Mouse (Mus musculus) T-helper 2 cell (primary cell): ENCODE measurements around the gene Hoxb7.

Source experiments
- in situ Hi-C: fragments of 300-600 bp; cut with MboI, MseI; formaldehyde crosslinking; loops from one replicate; pipeline ENCODE4 v1.15.1; 2025; ENCODE audit warnings: high pct_unique_total_duplicates

Gene Hoxb7

GRCm38 (mm10) chr11:96284774-96285734 is 1.4 kb upstream of the Hoxb7 start:
- in situ Hi-C loops = no loop called here

DNA sequence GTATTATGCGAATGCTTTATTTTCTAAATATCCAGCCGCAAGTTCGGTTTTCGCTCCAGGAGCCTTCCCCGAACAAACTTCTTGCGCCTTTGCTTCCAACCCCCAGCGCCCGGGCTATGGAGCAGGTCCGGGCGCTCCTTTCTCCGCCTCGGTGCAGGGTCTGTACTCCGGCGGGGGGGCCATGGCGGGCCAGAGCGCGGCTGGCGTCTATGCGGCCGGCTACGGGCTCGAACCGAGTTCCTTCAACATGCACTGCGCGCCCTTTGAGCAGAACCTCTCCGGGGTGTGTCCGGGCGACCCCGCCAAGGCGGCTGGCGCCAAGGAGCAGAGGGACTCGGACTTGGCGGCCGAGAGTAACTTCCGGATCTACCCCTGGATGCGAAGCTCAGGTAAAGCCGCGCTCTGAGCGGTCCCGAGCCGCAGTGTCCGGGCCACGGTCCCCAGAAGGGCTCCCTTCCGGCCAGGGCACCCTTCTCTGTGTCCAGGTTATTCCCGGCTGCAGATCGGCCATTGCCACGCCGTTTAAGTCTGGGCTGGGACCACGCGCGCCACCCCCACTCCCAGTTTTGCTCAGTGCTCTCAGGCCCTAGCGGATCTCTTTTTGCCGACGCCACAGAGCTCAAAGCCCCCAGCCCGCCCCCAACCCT is 439 bp downstream of the Hoxb7 start:
- in situ Hi-C loops = no loop called here

- in situ Hi-C loops = no loop called here
These were observed 988 bp downstream of the Hoxb7 start for GRCm38 (mm10) chr11:96287411-96287810.

- in situ Hi-C loops = no loop called here
These were observed 2.2 kb downstream of the Hoxb7 start for GRCm38 (mm10) chr11:96288455-96289221.

GRCm38 (mm10) chr11:96289293-96289692 is 2.9 kb downstream of the Hoxb7 start:
- in situ Hi-C loops = no loop called here

DNA sequence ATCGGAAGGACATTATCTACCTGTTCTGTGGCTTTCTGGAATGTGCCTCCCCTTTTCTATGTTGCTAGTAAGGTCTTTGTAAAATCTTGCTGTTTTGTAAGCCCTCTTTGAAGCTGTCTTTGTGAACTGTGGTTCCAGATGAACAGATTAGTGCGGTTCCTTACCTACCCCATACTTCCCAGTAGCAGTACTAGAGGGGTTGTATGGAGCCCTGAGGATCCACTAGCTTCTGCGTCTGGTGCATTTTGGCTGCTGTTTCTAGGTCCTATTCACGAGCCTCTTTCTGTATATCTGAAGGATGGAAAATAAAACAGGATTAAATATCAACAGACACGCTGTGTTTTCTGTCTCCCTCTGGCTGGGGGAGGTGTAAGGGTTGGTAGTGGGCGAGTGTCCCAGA is 3.4 kb downstream of the Hoxb7 start:
- in situ Hi-C loops = loop anchor here (10.0 kb wide), 1 partner anchor 575 kb away; no protein-coding TSS in a partner anchor

DNA sequence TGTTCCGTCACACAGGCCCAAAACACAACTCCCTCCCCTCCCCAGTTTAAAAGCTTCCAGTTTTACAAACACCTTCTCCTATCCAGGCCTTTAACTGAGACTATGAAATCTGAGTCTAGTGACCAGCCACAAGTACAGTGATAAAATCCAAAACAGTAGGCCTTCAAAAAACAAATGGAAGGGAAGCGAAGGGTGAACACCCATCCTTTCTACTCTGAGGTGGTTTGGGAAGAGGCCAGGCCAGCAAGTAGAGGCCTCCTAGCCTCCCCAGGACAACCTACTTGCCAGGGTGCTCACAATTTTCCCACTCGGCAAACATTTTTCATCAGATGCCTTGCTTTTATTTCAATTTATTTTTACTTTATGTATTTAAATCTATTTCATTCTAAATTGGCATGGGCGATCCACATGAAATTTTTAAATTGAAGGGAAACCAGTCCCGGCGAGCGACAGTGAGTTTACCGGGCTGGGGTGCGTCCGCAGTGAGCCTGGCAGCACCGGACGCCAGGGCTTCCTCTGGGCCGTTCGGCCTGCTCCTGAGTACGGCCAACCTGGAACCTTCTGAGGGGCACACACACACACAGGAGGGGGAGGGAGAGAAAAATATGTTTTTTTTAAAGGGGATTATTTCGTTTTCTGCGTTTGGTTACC is 4.4 kb downstream of the Hoxb7 start:
- in situ Hi-C loops = loop anchor here (10.0 kb wide), 1 partner anchor 574 kb away; no protein-coding TSS in a partner anchor

DNA sequence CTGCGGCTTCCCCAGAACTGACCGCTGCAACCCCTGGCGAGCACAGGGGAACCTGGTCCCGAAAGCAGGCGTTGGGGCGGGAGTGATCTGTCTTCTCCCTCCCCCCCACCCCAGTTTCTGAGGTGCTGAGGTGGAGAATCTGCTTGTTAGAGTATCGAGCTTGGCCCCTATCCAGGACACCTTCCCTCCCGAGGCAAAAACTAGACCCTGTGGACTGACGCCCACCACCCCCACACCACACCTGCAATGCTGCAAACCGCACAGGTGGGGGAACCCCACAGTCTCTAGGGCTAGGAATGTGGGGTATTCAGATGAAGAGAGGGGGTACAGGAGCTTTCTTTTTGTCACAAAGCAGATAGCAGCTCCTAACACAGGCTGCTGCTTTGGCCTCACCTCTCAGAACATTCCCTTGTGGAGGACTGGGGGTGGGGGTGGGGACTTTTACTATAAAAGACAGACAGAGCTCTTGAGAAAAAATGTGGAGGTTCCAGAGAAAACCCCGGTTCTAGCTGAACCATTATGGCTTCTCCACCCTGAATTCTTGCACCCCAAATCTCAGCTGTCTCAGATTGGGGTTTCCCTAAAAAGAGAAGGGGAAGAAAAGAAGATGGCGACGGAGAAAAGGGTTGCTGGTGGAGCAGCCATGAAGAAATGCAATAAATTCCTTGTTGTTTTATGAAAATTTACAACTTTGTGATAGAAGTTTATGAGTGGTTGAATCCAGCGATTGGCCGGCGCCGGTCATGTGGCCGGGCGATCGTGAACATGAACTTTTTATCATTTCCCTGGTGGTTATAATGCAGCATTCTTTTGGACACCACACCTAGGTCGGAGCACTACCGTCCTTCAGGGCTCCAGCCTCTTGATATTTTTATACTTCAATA is 5.5 kb downstream of the Hoxb7 start, which contains the start of gene Hoxb6:
Gene Hoxb6 (plus strand): TSS at position 796 of the 884 bp plus-strand sequence.
- in situ Hi-C loops = loop anchor here (10.0 kb wide), 1 partner anchor 573 kb away; no protein-coding TSS in a partner anchor

GRCm38 (mm10) chr11:96292565-96293301 is 6.3 kb downstream of the Hoxb7 start:
- in situ Hi-C loops = loop anchor here (10.0 kb wide), 1 partner anchor 572 kb away; no protein-coding TSS in a partner anchor

DNA sequence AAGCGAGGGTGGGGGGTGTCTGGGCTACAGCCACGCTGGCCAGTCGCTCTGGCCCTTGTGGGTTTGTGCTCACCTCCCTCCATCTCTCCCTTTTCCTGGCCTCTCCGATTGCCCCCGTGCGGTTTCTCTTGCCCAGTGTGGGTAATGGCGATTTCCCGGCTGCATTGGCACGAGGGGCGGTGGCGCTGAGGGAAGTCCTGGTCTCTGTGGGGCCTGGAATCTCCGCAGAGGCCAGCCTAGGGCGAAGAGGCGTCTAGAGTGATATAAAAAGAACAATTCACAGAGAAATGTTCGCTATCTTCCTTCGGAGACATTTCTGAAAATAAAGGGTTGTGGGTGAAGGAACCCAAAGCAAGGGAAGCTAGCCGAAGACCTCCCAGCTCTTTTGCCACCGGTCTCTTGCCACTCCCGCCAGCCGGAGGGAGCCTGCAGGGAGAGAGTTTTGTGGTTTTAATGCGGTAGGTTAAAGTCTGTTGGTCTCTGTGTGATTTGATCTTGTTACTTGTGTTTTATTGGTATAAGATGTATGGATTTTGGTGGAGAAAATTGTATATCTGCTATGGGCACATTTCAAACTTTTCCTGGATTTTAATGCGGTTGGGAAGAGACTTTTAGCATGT is 7.0 kb downstream of the Hoxb7 start:
- in situ Hi-C loops = loop anchor here (10.0 kb wide), 1 partner anchor 571 kb away; no protein-coding TSS in a partner anchor

DNA sequence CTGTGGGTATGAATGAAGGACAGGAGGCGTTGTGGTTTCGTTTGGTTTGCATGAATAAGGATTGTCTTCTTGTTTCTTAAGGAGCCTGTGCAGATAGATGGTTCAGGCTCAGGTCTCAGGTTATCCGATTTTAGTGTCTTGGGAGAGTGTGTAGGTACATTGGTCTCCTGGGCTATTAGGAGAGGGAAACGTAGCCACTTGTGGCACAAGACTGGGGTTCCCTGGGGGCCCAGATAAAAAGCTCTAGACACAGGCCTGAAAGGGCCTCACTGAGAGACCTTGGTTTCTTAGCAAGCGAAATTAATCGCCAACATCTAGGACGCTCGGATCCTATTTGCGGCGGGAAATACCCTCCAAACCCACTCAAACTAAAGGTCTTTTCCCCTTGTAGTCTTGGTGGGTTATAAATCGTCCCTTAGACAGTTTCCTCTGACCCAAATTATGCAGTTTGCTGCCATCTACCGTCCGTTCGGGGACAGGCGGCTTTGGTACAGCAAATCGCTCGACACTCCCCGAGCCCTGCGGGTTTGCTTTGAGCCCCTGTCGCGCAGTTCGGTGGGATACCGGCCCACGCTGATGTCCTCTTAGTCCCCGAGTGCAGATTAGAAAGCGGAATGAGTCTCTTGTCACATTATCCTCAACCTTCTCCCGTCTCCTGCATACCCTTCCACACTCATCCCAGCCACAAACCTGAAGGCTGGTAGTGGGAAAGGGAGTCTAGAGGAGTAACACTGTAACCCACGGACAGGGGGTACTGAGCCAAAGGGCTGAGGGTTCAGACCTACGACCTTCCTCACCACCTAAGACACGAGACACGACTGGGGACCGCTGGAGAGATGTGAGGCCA is 8.0 kb downstream of the Hoxb7 start:
- in situ Hi-C loops = loop anchor here (5.0 to 10.0 kb wide), 2 partner anchors 258 to 570 kb away; no protein-coding TSS in a partner anchor

GRCm38 (mm10) chr11:96295092-96295835 is 8.8 kb downstream of the Hoxb7 start:
- in situ Hi-C loops = loop anchor here (5.0 to 10.0 kb wide), 2 partner anchors 257 to 570 kb away; no protein-coding TSS in a partner anchor

GRCm38 (mm10) chr11:96296997-96297396 is 10.6 kb downstream of the Hoxb7 start:
- in situ Hi-C loops = loop anchor here (5.0 to 10.0 kb wide), 2 partner anchors 255 to 568 kb away; no protein-coding TSS in a partner anchor

DNA sequence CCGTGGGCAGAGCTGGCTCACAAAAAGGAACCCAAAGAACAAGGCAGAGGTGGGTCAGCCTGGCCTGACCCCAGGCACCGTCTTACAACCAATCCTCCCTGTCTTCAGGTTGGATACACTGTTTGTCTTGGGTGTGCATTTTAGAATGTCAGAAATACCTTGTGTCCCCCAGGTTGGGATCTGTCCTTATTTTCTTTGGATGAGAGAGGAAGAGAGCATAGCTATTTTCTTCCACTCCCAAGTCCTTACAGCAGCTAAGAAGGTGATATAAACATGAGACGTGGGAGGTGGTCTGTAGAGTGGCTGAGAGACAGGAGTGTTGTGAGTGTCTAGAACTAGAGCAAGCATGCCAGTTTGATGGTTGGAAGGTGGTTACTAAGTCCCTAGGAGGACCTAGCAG is 11.0 kb downstream of the Hoxb7 start:
- in situ Hi-C loops = loop anchor here (5.0 to 10.0 kb wide), 2 partner anchors 255 to 567 kb away; no protein-coding TSS in a partner anchor

- in situ Hi-C loops = loop anchor here (5.0 to 10.0 kb wide), 2 partner anchors 254 to 567 kb away; no protein-coding TSS in a partner anchor
These were observed 11.7 kb downstream of the Hoxb7 start for GRCm38 (mm10) chr11:96297968-96298635.
